Mouse (Mus musculus) liver, embryonic 12.5 days (tissue): ENCODE data around the gene Olfr204. TPM values are rescaled to one million over a fixed set of nuclear protein-coding genes. Genes with fewer than 3 reads are reported as not detected.
"Not testable (repeated sequence)": the region's sequence is repeated elsewhere in the genome, so short reads cannot be mapped to it uniquely, and the experiment has no call there.

Experiments
- ATAC-seq: fragments of 200-750 bp; cut with Nextera tagmentation; 2 replicates; pipeline ENCODE4 v1.8.0; 2017; ENCODE audit warnings: moderate number of reproducible peaks, mild to moderate bottlenecking, moderate library complexity
- H3K27ac ChIP-seq: fragments of 300-500 bp; sonication (generic); 2 replicates; pipeline ENCODE4 v1.5.1; 2016; ENCODE audit warnings: mild to moderate bottlenecking
- H3K27me3 ChIP-seq: fragments of 300-500 bp; sonication (generic); replicated peaks from 2 replicates; pipeline ENCODE4 v1.6.1; 2016; ENCODE audit warnings: mild to moderate bottlenecking, moderate library complexity
- H3K36me3 ChIP-seq: fragments of 300-500 bp; sonication (generic); 2 replicates; pipeline ENCODE4 v1.6.1; 2016; ENCODE audit warnings: mild to moderate bottlenecking, moderate library complexity
- H3K4me1 ChIP-seq: fragments of 300-500 bp; sonication (generic); 2 replicates; pipeline ENCODE4 v1.6.1; 2016
- H3K4me2 ChIP-seq: fragments of 300-500 bp; sonication (generic); 2 replicates; pipeline ENCODE4 v1.6.1; 2016; ENCODE audit warnings: mild to moderate bottlenecking, moderate library complexity
- H3K4me3 ChIP-seq: fragments of 300-500 bp; sonication (generic); 2 replicates; pipeline ENCODE4 v1.5.1; 2016; ENCODE audit warnings: mild to moderate bottlenecking, moderate library complexity
- H3K9ac ChIP-seq: fragments of 300-500 bp; sonication (generic); 2 replicates; pipeline ENCODE4 v1.6.1; 2016; ENCODE audit warnings: mild to moderate bottlenecking, moderate library complexity
- H3K9me3 ChIP-seq: fragments of 300-500 bp; sonication (generic); replicated peaks from 2 replicates; pipeline ENCODE4 v1.6.1; 2016; ENCODE audit warnings: mild to moderate bottlenecking, moderate library complexity
- WGBS: fragments of 180-500 bp; shearing (Covaris S2); methylation state at CpG from one replicate; pipeline ENCODE4 v1.1.7; 2016; ENCODE audit not compliant: insufficient replicate concordance; 5-methylcytosine and 5-hydroxymethylcytosine counted together
- polyA plus RNA-seq: library from polyadenylated mRNA; unstranded; fragments of >200 nt; fragmentation: Nextera tagmentation; extraction: Ambion mirVana; gene quantifications from 2 replicates; pipeline ENCODE4 v1.2.1, GENCODE M21; 2016

Olfr204 gene
- polyA plus RNA-seq, result not detected in 2 replicates

DNA sequence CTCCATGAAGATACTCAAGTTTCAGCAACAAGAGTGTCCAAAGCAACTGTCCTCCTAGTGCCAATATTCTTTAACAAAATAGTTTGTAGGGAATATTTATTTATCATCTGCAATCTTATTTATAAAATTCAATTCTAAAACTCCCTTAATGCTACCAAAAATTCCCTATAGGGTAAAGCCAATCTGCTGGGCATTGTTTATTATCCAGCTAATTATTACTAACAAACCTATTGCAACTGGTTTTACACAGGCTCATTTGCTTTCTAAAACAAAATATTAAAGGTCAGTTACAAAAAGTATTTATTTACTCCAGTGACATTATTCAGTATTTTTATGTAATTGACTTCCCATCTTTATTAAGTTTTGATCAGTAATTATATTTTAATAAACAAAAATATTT lies at the start of gene Olfr204:
Gene Olfr204, minus strand, starts transcription at position 101 of the 400 bp plus-strand sequence.
- ATAC-seq, result no peak
- H3K4me3 ChIP-seq, result no peak within 1 kb of the TSS
- H3K4me1 ChIP-seq, result no peaks in the 10 kb centered on the region
- no peaks in the 10 kb centered on the region for H3K9me3 ChIP-seq
- H3K9ac ChIP-seq, result no peak within 1 kb of the TSS
- no peaks in the 10 kb centered on the region for H3K36me3 ChIP-seq
- no peaks in the 10 kb centered on the region for H3K27me3 ChIP-seq
- H3K4me2 ChIP-seq, result no peak within 1 kb of the TSS
- no peak within 1 kb of the TSS for H3K27ac ChIP-seq

- Histone ChIP-seq H3K27me3 (no peaks in the 10 kb centered on the region), H3K9ac (no peak within 1 kb of the TSS), H3K4me1 (no peaks in the 10 kb centered on the region), H3K36me3 (no peaks in the 10 kb centered on the region), H3K27ac (no peak within 1 kb of the TSS), H3K4me2 (no peak within 1 kb of the TSS), H3K9me3 (no peaks in the 10 kb centered on the region), H3K4me3 (no peak within 1 kb of the TSS)
- WGBS, result 46% methylated on average over 2 of the region's 2 CpGs
- ATAC-seq, result no peak
Measured at GRCm38 (mm10) chr16:59363893-59364292, 45.8 kb upstream of the Olfr204 start, which contains the start of gene Olfr209. Gene Olfr209 (minus strand): TSS chr16:59363993.

DNA sequence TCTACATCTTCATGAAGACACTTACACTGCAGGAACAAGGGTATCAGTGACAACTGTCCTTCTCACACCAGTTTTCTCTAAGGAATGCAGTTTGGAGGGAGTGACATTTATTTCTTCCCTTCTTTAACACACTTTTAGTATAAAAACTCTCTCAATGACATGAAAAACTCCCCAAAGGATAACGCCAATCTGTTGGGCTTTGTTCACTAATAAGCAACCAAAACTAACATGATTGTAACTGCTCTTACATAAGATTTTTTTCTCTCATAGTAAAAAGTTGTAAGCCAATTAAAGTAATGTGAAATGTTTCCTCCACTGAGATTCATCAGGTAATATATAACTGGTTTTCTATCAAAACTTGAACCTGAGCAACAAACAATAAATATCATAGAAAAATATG lies 31.1 kb upstream of the Olfr204 start, which contains the start of gene Olfr206:
Gene Olfr206, minus strand, starts transcription at position 101 of the 400 bp plus-strand sequence.
- H3K27ac ChIP-seq, result no peak within 1 kb of the TSS
- H3K4me3 ChIP-seq, result no peak within 1 kb of the TSS
- WGBS, result 38% methylated on average over 1 of the region's 1 CpGs
- H3K36me3 ChIP-seq, result no peaks in the 10 kb centered on the region
- ATAC-seq, result no peak
- no peaks in the 10 kb centered on the region for H3K27me3 ChIP-seq
- no peaks in the 10 kb centered on the region for H3K9me3 ChIP-seq
- H3K4me1 ChIP-seq, result no peaks in the 10 kb centered on the region
- no peak within 1 kb of the TSS for H3K9ac ChIP-seq
- H3K4me2 ChIP-seq, result no peak within 1 kb of the TSS

DNA sequence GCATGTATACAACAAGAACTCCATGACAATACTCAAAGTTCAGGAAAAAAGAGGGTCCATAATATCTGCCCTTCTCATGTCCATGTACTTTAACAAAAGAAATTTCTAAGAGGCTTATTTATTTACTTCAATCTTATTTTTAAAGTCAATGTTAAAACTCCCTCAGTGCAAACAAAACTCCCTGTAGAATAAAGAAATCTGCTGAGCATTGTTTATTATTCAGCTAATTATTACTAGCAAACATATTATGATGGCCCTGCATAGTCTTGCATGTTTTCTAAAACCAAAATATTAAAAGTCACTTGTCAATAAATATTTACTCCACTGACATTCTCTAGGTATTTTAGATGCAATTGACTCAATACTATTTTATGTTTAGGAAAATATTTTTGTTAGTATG lies 13.0 kb upstream of the Olfr204 start, which contains the start of gene Olfr205:
Gene Olfr205, minus strand, starts transcription at position 101 of the 400 bp plus-strand sequence.
- H3K27ac ChIP-seq, result no peak within 1 kb of the TSS

DNA sequence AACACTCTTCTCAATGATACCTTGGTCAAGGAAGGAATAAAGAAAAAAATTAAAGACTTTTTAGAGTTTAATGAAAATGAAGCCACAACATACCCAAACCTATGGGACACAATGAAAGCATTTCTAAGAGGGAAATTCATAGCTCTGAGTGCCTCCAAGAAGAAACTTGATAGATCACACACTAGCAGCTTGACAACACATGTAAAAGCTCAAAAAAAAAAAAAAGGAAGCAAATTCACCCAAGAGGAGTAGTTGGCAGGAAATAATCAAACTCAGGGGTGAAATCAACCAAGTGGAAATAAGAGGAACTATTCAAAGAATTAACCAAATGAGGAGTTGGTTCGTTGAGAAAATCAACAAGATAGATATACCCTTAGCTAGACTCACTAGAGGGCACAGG lies 5.2 kb upstream of the Olfr204 start:
- not testable (repeated sequence) for H3K9me3 ChIP-seq, H3K9ac ChIP-seq, H3K4me1 ChIP-seq, H3K4me3 ChIP-seq, H3K36me3 ChIP-seq, H3K27ac ChIP-seq, ATAC-seq, H3K27me3 ChIP-seq, H3K4me2 ChIP-seq
- WGBS, result 27% methylated on average over 1 of the region's 1 CpGs

More for the DNA sequence above, 13.0 kb upstream of the Olfr204 start, which contains the start of gene Olfr205:
- H3K4me3 ChIP-seq, result no peak within 1 kb of the TSS
- no peaks in the 10 kb centered on the region for H3K27me3 ChIP-seq
- H3K36me3 ChIP-seq, result no peaks in the 10 kb centered on the region
- H3K4me1 ChIP-seq, result no peaks in the 10 kb centered on the region
- no peak for ATAC-seq
- no peak within 1 kb of the TSS for H3K9ac ChIP-seq
- H3K4me2 ChIP-seq, result no peak within 1 kb of the TSS
- peaks cover 4% of the 10 kb centered on the region for H3K9me3 ChIP-seq

DNA sequence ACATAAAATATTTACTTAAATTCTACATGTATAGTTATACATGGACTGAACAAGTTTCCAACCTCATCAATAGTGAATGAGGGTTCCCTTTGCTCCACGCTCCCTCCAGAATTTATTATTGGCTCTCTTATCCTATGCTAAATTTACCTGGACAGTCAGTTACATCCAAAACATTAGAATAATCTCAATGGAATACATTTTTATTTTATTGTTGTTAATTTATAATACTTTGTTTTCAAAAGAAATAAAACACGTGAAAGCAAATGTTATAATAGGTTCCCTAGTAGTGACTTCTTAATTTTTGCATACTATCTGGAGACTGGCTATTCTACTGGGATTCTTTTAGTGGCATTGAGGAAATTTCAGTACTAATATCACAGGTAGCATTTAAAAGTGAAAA lies 19.5 kb downstream of the Olfr204 start, which contains the start of gene Olfr203:
Gene Olfr203, plus strand, starts transcription at position 301 of the 400 bp plus-strand sequence.
- no peaks in the 10 kb centered on the region for H3K27me3 ChIP-seq
- no peaks in the 10 kb centered on the region for H3K36me3 ChIP-seq
- H3K9me3 ChIP-seq, result no peaks in the 10 kb centered on the region
- H3K4me2 ChIP-seq, result no peak within 1 kb of the TSS
- H3K9ac ChIP-seq, result no peak within 1 kb of the TSS
- WGBS, result 56% methylated on average over 2 of the region's 2 CpGs
- no peak for ATAC-seq
- H3K4me3 ChIP-seq, result no peak within 1 kb of the TSS
- no peak within 1 kb of the TSS for H3K27ac ChIP-seq
- no peaks in the 10 kb centered on the region for H3K4me1 ChIP-seq

- 45% methylated on average over 9 of the region's 9 CpGs for WGBS
- H3K4me3 ChIP-seq, H3K4me2 ChIP-seq, H3K4me1 ChIP-seq, H3K9ac ChIP-seq, H3K9me3 ChIP-seq, H3K36me3 ChIP-seq, H3K27me3 ChIP-seq, H3K27ac ChIP-seq, ATAC-seq: not testable (repeated sequence)
Measured at GRCm38 (mm10) chr16:59287576-59287975, 30.5 kb downstream of the Olfr204 start.

DNA sequence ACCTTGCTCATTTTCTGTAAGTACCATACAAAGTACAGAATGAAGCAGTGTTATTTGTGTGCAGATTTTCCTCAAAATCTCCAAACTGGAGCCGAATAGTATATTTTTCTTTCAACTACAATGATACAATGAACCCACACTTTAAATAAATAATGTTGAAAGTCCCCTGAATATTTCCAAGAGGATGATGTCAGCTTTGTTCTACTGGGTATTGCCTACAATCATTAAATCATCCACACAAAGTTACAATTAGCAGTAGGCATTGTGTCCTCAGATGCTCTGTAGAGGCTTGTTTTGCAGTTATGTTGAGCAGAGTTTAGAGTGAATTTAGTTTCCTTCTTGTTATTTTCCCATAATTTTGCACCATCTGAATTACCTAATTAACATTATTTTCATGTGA lies 31.4 kb downstream of the Olfr204 start, which contains the start of gene Olfr202:
Gene Olfr202, minus strand, starts transcription at position 101 of the 400 bp plus-strand sequence.
- no peaks in the 10 kb centered on the region for H3K36me3 ChIP-seq
- no peak within 1 kb of the TSS for H3K9ac ChIP-seq
- no peaks in the 10 kb centered on the region for H3K27me3 ChIP-seq
- no peak within 1 kb of the TSS for H3K4me3 ChIP-seq
- H3K27ac ChIP-seq, result no peak within 1 kb of the TSS
- WGBS, result 64% methylated on average over 1 of the region's 1 CpGs
- no peaks in the 10 kb centered on the region for H3K9me3 ChIP-seq
- no peak for ATAC-seq
- H3K4me2 ChIP-seq, result no peak within 1 kb of the TSS
- H3K4me1 ChIP-seq, result no peaks in the 10 kb centered on the region

DNA sequence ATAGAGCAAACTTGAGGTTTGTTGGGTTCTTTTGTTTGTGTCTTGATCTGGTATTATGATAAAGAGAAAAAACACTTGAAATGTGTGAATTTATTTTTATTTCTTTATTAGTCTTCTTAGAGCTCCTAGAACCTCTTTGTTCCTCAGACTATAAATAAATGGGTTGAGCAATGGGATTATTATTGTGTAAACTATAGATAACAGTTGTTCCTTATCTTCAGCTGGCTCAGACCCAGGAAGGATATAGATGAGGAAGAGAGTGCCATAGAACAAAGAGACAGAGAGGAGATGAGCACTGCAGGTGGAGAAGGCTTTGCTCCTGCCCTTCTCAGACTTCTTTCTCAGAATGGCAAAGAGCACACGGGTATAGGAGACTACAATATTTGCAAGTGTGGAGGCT lies 34.6 kb downstream of the Olfr204 start:
- WGBS, result 40% methylated on average over 1 of the region's 1 CpGs
- Histone ChIP-seq H3K27me3 (no peaks in the 10 kb centered on the region), H3K36me3 (no peaks in the 10 kb centered on the region), H3K4me2 (no peak overlapping the region), H3K27ac (no peak overlapping the region), H3K9ac (no peak overlapping the region), H3K4me3 (no peak overlapping the region), H3K9me3 (no peaks in the 10 kb centered on the region; the same call in 1 of the 2 replicates), H3K4me1 (no peaks in the 10 kb centered on the region)
- no peak for ATAC-seq

DNA sequence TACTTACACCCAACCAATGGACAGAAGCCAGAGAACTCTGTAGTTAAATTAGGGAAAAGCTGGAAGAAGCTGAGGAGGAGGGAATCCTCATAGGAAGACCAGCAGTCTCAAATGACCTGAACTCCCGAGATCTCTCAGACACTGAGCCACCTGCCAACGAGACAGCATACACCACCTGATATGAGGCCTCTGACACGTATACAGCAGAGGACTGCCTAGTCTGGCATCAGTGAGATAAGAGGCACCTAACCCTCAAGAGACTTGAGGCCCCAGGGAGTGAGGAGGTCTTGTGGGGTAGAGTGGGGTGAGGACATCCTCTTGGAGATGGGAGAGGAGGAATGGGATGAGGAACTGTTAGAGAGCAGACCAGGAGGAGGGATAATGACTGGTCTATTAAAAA lies 37.5 kb downstream of the Olfr204 start:
- WGBS, result 43% methylated on average over 3 of the region's 3 CpGs
- no peaks in the 10 kb centered on the region for H3K36me3 ChIP-seq
- no peak overlapping the region for H3K4me2 ChIP-seq
- peak; percentile 99 for ATAC-seq
- no peaks in the 10 kb centered on the region for H3K27me3 ChIP-seq
- H3K9me3 ChIP-seq, result no peaks in the 10 kb centered on the region; the same call in 1 of the 2 replicates
- no peak overlapping the region for H3K27ac ChIP-seq
- H3K9ac ChIP-seq, result no peak overlapping the region
- no peaks in the 10 kb centered on the region for H3K4me1 ChIP-seq
- H3K4me3 ChIP-seq, result no peak overlapping the region

DNA sequence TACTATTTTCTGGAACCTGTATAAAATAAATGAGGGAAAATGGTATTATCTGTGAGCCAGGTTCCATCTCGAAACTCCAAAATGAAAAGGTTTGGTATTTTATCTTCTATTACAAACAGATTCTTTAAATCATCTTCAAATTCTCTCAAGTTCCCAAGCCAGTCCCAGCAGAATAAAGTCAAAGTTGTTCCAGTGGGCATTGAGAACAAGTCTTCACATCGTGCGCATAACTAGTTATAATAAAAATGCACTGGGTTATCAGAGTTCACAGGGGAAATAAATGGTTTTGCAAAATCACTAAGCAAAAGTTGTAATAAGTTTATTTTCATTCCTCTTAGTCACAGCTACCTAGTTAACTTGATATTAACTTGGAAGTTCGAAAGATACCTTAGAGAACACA lies 45.5 kb downstream of the Olfr204 start, which contains the start of gene Olfr201:
Gene Olfr201, minus strand, starts transcription at position 101 of the 400 bp plus-strand sequence.
- not testable (repeated sequence) for H3K27me3 ChIP-seq, ATAC-seq, H3K9me3 ChIP-seq, H3K4me1 ChIP-seq, H3K4me3 ChIP-seq, H3K27ac ChIP-seq, H3K4me2 ChIP-seq, H3K9ac ChIP-seq, H3K36me3 ChIP-seq
- WGBS, result 67% methylated on average over 4 of the region's 4 CpGs

DNA sequence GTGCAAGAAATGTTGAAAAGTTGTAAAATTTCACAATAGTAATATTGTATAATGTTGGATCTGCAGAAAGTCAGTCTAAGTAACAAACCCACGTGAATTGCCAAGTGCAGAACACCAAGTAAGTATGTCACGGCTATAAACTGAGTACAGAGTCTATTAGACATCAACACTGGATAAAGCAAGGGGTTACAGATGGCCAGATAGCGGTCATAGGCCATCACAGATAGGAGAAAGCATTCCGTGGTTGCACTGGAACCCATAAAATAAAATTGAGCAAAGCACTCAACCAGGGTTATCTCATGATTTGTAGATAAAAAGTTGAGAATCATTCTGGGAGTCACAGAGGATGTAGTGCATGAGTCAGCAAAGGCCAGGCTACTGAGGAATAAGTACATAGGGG lies 49.0 kb downstream of the Olfr204 start:
- not testable (repeated sequence) for ATAC-seq, H3K4me1 ChIP-seq, H3K36me3 ChIP-seq, H3K27ac ChIP-seq, H3K4me2 ChIP-seq, H3K4me3 ChIP-seq, H3K9me3 ChIP-seq, H3K27me3 ChIP-seq, H3K9ac ChIP-seq
- 49% methylated on average over 4 of the region's 4 CpGs for WGBS
